Mouse (Mus musculus) MEL (cell line): ENCODE measurements around the gene 1700016C15Rik. TPM values are rescaled to one million over a fixed set of nuclear protein-coding genes. Genes with fewer than 3 reads are reported as not detected.

Experiments
- DNase-seq: peaks from one replicate; pipeline ENCODE4 v3.0.0; 2011; ENCODE audit warnings: low read depth, low spot score
- H3K27ac ChIP-seq: 2 replicates; pipeline ENCODE4 v1.5.1; 2012; ENCODE audit warnings: low read depth, mild to moderate bottlenecking, control low read depth, low read length, moderate library complexity; ENCODE audit not compliant: control insufficient read depth
- H3K27me3 ChIP-seq, 2 experiments: fragments of 150-350 bp in 1 of 2; sonication (generic) in 1 of 2; 2 replicates each; pipeline ENCODE4 v1.6.1; 2012; ENCODE audit warnings: low read length in 2 of 2, mild to moderate bottlenecking in 2 of 2, improper control_type of control experiment in 1 of 2, moderate library complexity in 1 of 2; ENCODE audit not compliant: insufficient read depth in 2 of 2, control insufficient read depth in 1 of 2
- H3K36me3 ChIP-seq, 2 experiments: 2 replicates each; pipeline ENCODE4 v1.6.1; 2012 to 2014; ENCODE audit warnings: low read length in 2 of 2, improper control_type of control experiment in 1 of 2, inconsistent platforms in 1 of 2, mild to moderate bottlenecking in 1 of 2; ENCODE audit not compliant: insufficient read depth in 2 of 2, control insufficient read depth in 1 of 2
- H3K4me1 ChIP-seq, 2 experiments: fragments of 150-350 bp in 1 of 2; sonication (generic) in 1 of 2; 2 replicates each; pipeline ENCODE4 v1.6.1; 2012; ENCODE audit warnings: low read length in 2 of 2, improper control_type of control experiment in 1 of 2, mild to moderate bottlenecking in 1 of 2; ENCODE audit not compliant: insufficient read depth in 2 of 2, control insufficient read depth in 1 of 2
- H3K4me3 ChIP-seq, 2 experiments: fragments of 150-350 bp in 1 of 2; sonication (generic) in 1 of 2; 2 replicates each; pipeline ENCODE4 v1.5.1; 2012; ENCODE audit warnings: low read depth in 2 of 2, low read length in 2 of 2, mild to moderate bottlenecking in 2 of 2, moderate library complexity in 2 of 2, control low read depth in 1 of 2, improper control_type of control experiment in 1 of 2; ENCODE audit not compliant: control insufficient read depth in 1 of 2, insufficient read depth in 1 of 2
- H3K79me2 ChIP-seq: 2 replicates; pipeline ENCODE4 v1.6.1; 2012; ENCODE audit warnings: mild to moderate bottlenecking, low read length, moderate library complexity; ENCODE audit not compliant: control insufficient read depth, poor library complexity, insufficient read depth
- H3K9ac ChIP-seq: 2 replicates; pipeline ENCODE4 v1.6.1; 2012; ENCODE audit warnings: low read depth, mild to moderate bottlenecking, control low read depth, low read length, moderate library complexity; ENCODE audit not compliant: control insufficient read depth, poor library complexity, severe bottlenecking
- H3K9me3 ChIP-seq: fragments of 150-350 bp; sonication (generic); replicated peaks from 2 replicates; pipeline ENCODE4 v1.6.1; 2012; ENCODE audit warnings: mild to moderate bottlenecking, low read length, improper control_type of control experiment, moderate library complexity; ENCODE audit not compliant: insufficient read depth
- E2F4 ChIP-seq: IDR thresholded peaks from 2 replicates; pipeline ENCODE4 v1.6.1; 2011; ENCODE audit warnings: low read depth, low read length, improper control_type of control experiment, borderline replicate concordance
- ETS1 ChIP-seq: IDR thresholded peaks from 2 replicates; pipeline ENCODE4 v1.6.1; 2012; ENCODE audit warnings: low read depth, mild to moderate bottlenecking, inconsistent platforms, low read length, improper control_type of control experiment, moderate library complexity
- GABPA ChIP-seq: IDR thresholded peaks from 2 replicates; pipeline ENCODE4 v1.6.1; 2012; ENCODE audit warnings: low read depth, mild to moderate bottlenecking, inconsistent platforms, low read length, improper control_type of control experiment, moderate library complexity
- HCFC1 ChIP-seq: IDR thresholded peaks from 2 replicates; pipeline ENCODE4 v1.6.1; 2012; ENCODE audit warnings: low read depth, mild to moderate bottlenecking, inconsistent platforms, low read length, improper control_type of control experiment, moderate library complexity
- JUND ChIP-seq: IDR thresholded peaks from 2 replicates; pipeline ENCODE4 v1.6.1; 2011; ENCODE audit warnings: low read depth, mild to moderate bottlenecking, improper control_type of control experiment, low read length
- MAX ChIP-seq: IDR thresholded peaks from 2 replicates; pipeline ENCODE4 v1.6.1; 2011; ENCODE audit warnings: low read length, improper control_type of control experiment
- MAZ ChIP-seq: IDR thresholded peaks from 2 replicates; pipeline ENCODE4 v1.6.1; 2012; ENCODE audit warnings: low read depth, mild to moderate bottlenecking, inconsistent platforms, low read length, improper control_type of control experiment
- MEF2A ChIP-seq: IDR thresholded peaks from 2 replicates; pipeline ENCODE4 v1.6.1; 2014; ENCODE audit warnings: low read depth, mild to moderate bottlenecking, inconsistent platforms, low read length, improper control_type of control experiment; ENCODE audit not compliant: poor library complexity, insufficient replicate concordance, severe bottlenecking; ENCODE audit errors: extremely low read depth
- NRF1 ChIP-seq: IDR thresholded peaks from 2 replicates; pipeline ENCODE4 v1.6.1; 2014; ENCODE audit warnings: low read depth, mild to moderate bottlenecking, inconsistent platforms, low read length, improper control_type of control experiment, moderate library complexity; ENCODE audit not compliant: poor library complexity, insufficient read depth, severe bottlenecking
- RAD21 ChIP-seq: IDR thresholded peaks from 2 replicates; pipeline ENCODE4 v1.6.1; 2011; ENCODE audit warnings: mild to moderate bottlenecking, low read depth, low read length, improper control_type of control experiment
- SIN3A ChIP-seq: IDR thresholded peaks from 2 replicates; pipeline ENCODE4 v1.6.1; 2012; ENCODE audit warnings: low read length, improper control_type of control experiment, inconsistent platforms
- UBTF ChIP-seq: IDR thresholded peaks from 2 replicates; pipeline ENCODE4 v1.6.1; 2012; ENCODE audit warnings: low read depth, mild to moderate bottlenecking, inconsistent platforms, low read length, improper control_type of control experiment, moderate library complexity, borderline replicate concordance; ENCODE audit not compliant: insufficient read depth
- ZKSCAN1 ChIP-seq: IDR thresholded peaks from 2 replicates; pipeline ENCODE4 v1.6.1; 2012; ENCODE audit warnings: low read depth, mild to moderate bottlenecking, inconsistent platforms, low read length, improper control_type of control experiment, moderate library complexity
- ZNF384 ChIP-seq: IDR thresholded peaks from 2 replicates; pipeline ENCODE4 v1.6.1; 2012; ENCODE audit warnings: low read depth, mild to moderate bottlenecking, inconsistent platforms, low read length, improper control_type of control experiment
- polyA plus RNA-seq, 2 experiments: library from polyadenylated mRNA; stranded (reverse) in 1 of 2; unstranded in 1 of 2; fragments of >175 nt in 1 of 2; fragments of >200 nt in 1 of 2; gene quantifications; 2 replicates each; pipeline versions ENCODE4 v1.2.1 to v1.2.4; 2012; ENCODE audit warnings: low replicate concordance in 2 of 2, low read depth in 1 of 2; ENCODE audit not compliant: insufficient read length in 2 of 2, insufficient read depth in 1 of 2, missing spikeins in 1 of 2
- total RNA-seq: library from RNA; depleted of rRNA; stranded (reverse); fragments of 300-350 nt; gene quantifications from 2 replicates; pipeline ENCODE4 v1.2.3, GENCODE M21; 2012

1700016C15Rik gene
- total and polyA plus RNA-seq, 3 experiments = not detected

- Histone ChIP-seq H3K27me3 (no peaks in the 10 kb centered on the region), H3K9me3 (no peaks in the 10 kb centered on the region; the same call in 1 of the 2 replicates), H3K36me3 (no peaks in the 10 kb centered on the region), H3K79me2 (no peaks in the 10 kb centered on the region), H3K9ac (no peak overlapping the region), H3K27ac (no peak overlapping the region), H3K4me3 (no peak overlapping the region), H3K4me1 (no peaks in the 10 kb centered on the region)
- TF ChIP-seq ETS1 = no peak
- TF ChIP-seq E2F4 = no peak
- no peak for TF ChIP-seq MAZ
- no peak for TF ChIP-seq SIN3A
- no peak for TF ChIP-seq RAD21
- TF ChIP-seq HCFC1 = no peak
- TF ChIP-seq JUND = no peak
- no peak for TF ChIP-seq MAX
- no peak for TF ChIP-seq ZKSCAN1
- no peak for TF ChIP-seq UBTF
- TF ChIP-seq MEF2A = no peak
- TF ChIP-seq NRF1 = no peak
- DNase-seq = no peak
These were observed 15.1 kb downstream of the 1700016C15Rik start for GRCm38 (mm10) chr1:177744521-177745325.

DNA sequence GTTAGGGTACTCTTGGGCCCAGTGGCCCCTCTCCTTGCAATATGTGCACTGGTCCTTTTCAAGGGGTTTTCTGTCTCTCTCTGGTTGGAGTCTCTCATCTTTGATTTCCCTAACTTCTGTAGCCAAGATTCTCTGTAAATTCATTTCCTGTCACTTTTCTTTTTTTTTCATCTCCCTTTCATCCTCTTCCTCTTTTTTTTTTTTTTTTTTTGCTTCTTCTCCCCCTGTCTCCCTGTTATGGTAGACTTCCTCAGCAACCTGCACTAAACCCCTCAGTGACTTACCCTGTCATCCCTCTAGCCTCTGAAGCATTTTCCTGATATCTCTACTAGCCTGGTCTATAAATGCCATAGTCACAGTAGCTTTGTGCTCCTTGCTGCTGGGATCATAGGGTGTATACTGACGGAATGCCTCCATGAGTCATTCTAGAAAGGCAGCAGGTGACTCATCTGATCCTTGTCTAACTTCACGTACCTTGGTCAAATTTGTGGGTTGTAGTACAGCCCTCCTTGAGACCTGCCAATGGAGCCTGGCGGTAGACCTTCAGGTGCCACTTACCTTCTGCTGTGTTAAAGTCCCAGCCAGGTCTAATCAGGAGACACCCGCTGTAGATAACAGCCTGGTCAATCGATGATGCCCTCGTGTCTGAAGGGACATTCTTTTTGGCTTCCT is 18.4 kb downstream of the 1700016C15Rik start:
- H3K9me3 ChIP-seq = no peaks in the 10 kb centered on the region; the same call in 1 of the 2 replicates
- TF ChIP-seq ZNF384 = peak; percentile 90
- no peak for TF ChIP-seq JUND
- no peak for TF ChIP-seq GABPA
- H3K9ac ChIP-seq = no peak overlapping the region
- no peaks in the 10 kb centered on the region for H3K27me3 ChIP-seq
- no peak overlapping the region for H3K4me3 ChIP-seq
- H3K4me1 ChIP-seq = no peaks in the 10 kb centered on the region
- no peaks in the 10 kb centered on the region for H3K79me2 ChIP-seq
- H3K27ac ChIP-seq = no peak overlapping the region
- DNase-seq = peak; percentile 22
- H3K36me3 ChIP-seq = no peaks in the 10 kb centered on the region
